46 mouse cellular contexts compared by ENCODE assay signal in genomic region chr16:22878716-22879115, GRCm38 (mm10). TPM values are rescaled to one million over a fixed set of nuclear protein-coding genes. Genes with fewer than 3 reads are reported as not detected.
"Had no signal": no experiment of that assay in that cellular context is flagged by ENCODE, and none has a peak within 500 bp of the region (broad histone marks: within the 10 kb centered on the region; RNA-seq: fewer than 3 reads in every experiment).

No protein-coding gene starts in this region.

- H3K4me3 ChIP-seq: heart, embryonic 10.5 days; heart, embryonic 13.5 days; heart, embryonic 15.5 days; hindbrain, embryonic 10.5 days; hindbrain, embryonic 12.5 days; hindbrain, embryonic 13.5 days; hindbrain, embryonic 15.5 days; intestine, embryonic 15.5 days; kidney, embryonic 15.5 days; layer of hippocampus, adult 2 months had no signal

- H3K36me3 ChIP-seq: heart, embryonic 13.5 days; heart, embryonic 15.5 days; hindbrain, embryonic 15.5 days; intestine, embryonic 15.5 days had no signal

- H3K27me3 ChIP-seq: heart, embryonic 13.5 days; heart, embryonic 15.5 days; hindbrain, embryonic 12.5 days; hindbrain, embryonic 13.5 days; hindbrain, embryonic 15.5 days; intestine, embryonic 15.5 days; kidney, embryonic 15.5 days had no signal

- H3K27ac ChIP-seq: heart, embryonic 10.5 days; heart, embryonic 13.5 days; heart, embryonic 15.5 days; hindbrain, embryonic 10.5 days; hindbrain, embryonic 12.5 days; hindbrain, embryonic 13.5 days; hindbrain, embryonic 14.5 days; hindbrain, embryonic 15.5 days; hindbrain, postnatal 0 days; intestine, embryonic 15.5 days; kidney, embryonic 15.5 days; kidney, postnatal 0 days; layer of hippocampus, adult 2 months had no signal

- H3K4me1 ChIP-seq: hindbrain, embryonic 13.5 days; hindbrain, embryonic 15.5 days; intestine, embryonic 15.5 days had no signal

- DNase-seq: heart, postnatal 10 days; heart, postnatal 14 days; heart, postnatal 36 days; heart, postnatal 4 days; kidney, adult 11 months; kidney, adult 18-20 months; kidney, adult 2 months; kidney, adult 8-10 months; kidney, adult 9 months; kidney, postnatal 10 days; kidney, postnatal 14 days; kidney, postnatal 25 days; kidney, postnatal 36 days; kidney, postnatal 4 days; layer of hippocampus, adult 9-11 months; layer of hippocampus, postnatal 36 days had no signal

- H3K4me2 ChIP-seq: heart, embryonic 11.5 days; heart, embryonic 13.5 days; heart, embryonic 15.5 days; hindbrain, embryonic 12.5 days; hindbrain, embryonic 13.5 days; hindbrain, embryonic 14.5 days; hindbrain, embryonic 15.5 days; intestine, embryonic 15.5 days; kidney, embryonic 15.5 days had no signal

- H3K9ac ChIP-seq: heart, embryonic 13.5 days; heart, embryonic 15.5 days; hindbrain, embryonic 12.5 days; hindbrain, embryonic 13.5 days; hindbrain, embryonic 14.5 days; hindbrain, embryonic 15.5 days; intestine, embryonic 15.5 days; kidney, embryonic 15.5 days had no signal

- ATAC-seq: hindbrain, embryonic 16.5 days; hindbrain, postnatal 0 days; inflammation-experienced regulatory T-cells, adult 6 months; intestine, embryonic 15.5 days; intestine, embryonic 16.5 days; intestine, postnatal 0 days had no signal

- H3K9me3 ChIP-seq: heart, embryonic 10.5 days; heart, embryonic 13.5 days; heart, embryonic 15.5 days; hindbrain, embryonic 10.5 days; hindbrain, embryonic 12.5 days; hindbrain, embryonic 13.5 days; hindbrain, embryonic 15.5 days; intestine, embryonic 15.5 days; kidney, embryonic 15.5 days had no signal

RNA-seq across cellular contexts. Expression of gene Ahsg, which starts 12.4 kb away (rescaled TPM):
- total RNA-seq: hematopoietic stem cell, adult 5-6 weeks; hindbrain, postnatal 0 days; layer of hippocampus, adult 18-20 months; layer of hippocampus, adult 2 months; layer of hippocampus, adult 8-10 months; layer of hippocampus, postnatal 10 days; layer of hippocampus, postnatal 14 days; layer of hippocampus, postnatal 25 days; layer of hippocampus, postnatal 36 days had no signal
- polyA plus RNA-seq: hindbrain, embryonic 11.5 days; hindbrain, embryonic 12.5 days; hindbrain, embryonic 13.5 days; hindbrain, embryonic 14.5 days; hindbrain, embryonic 16.5 days; hindbrain, postnatal 0 days; inflammation-experienced regulatory T-cells, adult 6 months; kidney, adult 2 months had no signal

RNA-seq across cellular contexts. Expression of gene Fetub, which starts 39.4 kb away (rescaled TPM):
- total RNA-seq: heart, postnatal 10 days; heart, postnatal 14 days; heart, postnatal 4 days; hematopoietic stem cell, adult 5-6 weeks; hindbrain, postnatal 0 days; layer of hippocampus, postnatal 36 days had no signal
- polyA plus RNA-seq: heart, embryonic 10.5 days; heart, embryonic 13.5 days; heart, embryonic 14.5 days; heart, embryonic 15.5 days; heart, embryonic 16.5 days; heart, postnatal 0 days; hindbrain, embryonic 10.5 days; hindbrain, embryonic 11.5 days; hindbrain, embryonic 12.5 days; hindbrain, embryonic 13.5 days; hindbrain, embryonic 14.5 days; hindbrain, embryonic 15.5 days; hindbrain, embryonic 16.5 days; intestine, embryonic 14.5 days; intestine, postnatal 0 days; kidney, embryonic 14.5 days had no signal
